Mouse (Mus musculus) 3134 (cell line): Measurements from ENCODE around the gene Grhpr.
A peak's percentile ranks its signal among the peaks of the same experiment; 100 is the strongest.
"Not testable (repeated sequence)": the region's sequence is repeated elsewhere in the genome, so short reads cannot be mapped to it uniquely, and the experiment has no call there.

ENCODE experiments used
- DNase-seq: peaks from one replicate; pipeline ENCODE4 v3.0.0-alpha.2; 2011; ENCODE audit warnings: low spot score; ENCODE audit not compliant: insufficient read length; ENCODE audit errors: extremely low read depth

Grhpr gene

DNA sequence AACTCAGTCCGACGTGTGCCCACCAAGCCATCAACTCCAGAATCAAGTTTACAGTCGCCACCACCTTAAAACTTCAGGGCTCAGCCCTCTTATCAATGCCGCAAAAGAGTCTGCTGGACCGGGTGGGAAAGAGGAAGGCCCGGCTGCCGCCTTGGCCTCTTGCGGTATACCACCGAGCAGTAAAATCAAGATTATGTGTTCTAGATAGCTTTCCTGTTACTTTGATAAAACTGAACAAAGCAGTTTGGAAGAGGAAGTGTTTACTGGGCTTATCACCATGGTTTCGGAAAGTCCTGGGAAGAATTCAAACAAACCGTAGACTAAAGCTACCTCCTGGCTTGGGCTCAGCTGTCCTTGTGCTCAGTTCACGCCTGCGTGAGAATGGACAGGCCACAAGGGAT is 31.8 kb downstream of the Grhpr start:
- DNase-seq = no peak

GRCm38 (mm10) chr4:45013537-45013936 is 32.3 kb downstream of the Grhpr start:
- no peak for DNase-seq

DNA sequence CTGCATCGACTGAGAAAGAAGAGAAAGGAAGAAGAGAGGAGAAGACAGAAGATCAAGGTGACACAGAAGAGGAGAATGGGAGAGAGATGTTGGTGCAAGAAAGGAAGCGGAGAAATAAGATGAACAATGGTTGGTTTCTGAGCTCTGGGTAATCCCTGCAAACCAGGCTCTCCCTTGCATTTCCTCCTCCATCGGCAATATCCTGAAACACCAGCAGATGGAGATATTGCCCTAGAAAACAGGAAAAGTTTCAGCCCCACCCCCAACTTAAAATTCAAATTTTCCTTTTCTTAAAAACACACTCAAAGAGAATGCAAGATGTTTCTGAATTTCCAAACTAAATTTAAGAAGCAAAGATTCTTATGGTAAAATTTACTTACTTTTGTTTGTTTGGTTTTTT is 34.4 kb downstream of the Grhpr start:
- DNase-seq = no peak

GRCm38 (mm10) chr4:45018452-45018980 is 37.3 kb downstream of the Grhpr start, which contains the start of gene Polr1e:
Gene Polr1e (plus strand): TSS chr4:45018583.
- DNase-seq = peak; percentile 90

- DNase-seq = peak; percentile 46
Measured at GRCm38 (mm10) chr4:45019009-45019408, 37.8 kb downstream of the Grhpr start.

DNA sequence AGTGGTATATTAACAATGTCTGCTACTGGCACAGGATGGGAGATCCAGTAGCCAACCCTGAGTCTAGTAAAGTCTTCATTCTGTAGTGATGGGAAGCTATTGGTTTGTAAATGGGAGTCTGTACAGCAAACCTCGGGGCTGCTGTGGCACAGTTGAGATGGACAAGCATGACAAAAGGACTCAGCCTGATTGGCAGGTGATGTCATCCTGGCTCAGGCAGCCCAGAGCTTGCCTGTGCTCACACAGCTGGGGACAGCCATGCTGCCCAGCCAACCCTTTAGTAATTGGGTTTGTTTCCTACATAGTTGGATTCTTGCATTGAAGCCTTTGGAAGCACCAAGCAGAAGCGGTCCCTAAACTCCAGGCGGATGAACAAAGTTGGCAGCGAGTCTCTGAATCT is 45.3 kb downstream of the Grhpr start:
- DNase-seq = no peak

DNA sequence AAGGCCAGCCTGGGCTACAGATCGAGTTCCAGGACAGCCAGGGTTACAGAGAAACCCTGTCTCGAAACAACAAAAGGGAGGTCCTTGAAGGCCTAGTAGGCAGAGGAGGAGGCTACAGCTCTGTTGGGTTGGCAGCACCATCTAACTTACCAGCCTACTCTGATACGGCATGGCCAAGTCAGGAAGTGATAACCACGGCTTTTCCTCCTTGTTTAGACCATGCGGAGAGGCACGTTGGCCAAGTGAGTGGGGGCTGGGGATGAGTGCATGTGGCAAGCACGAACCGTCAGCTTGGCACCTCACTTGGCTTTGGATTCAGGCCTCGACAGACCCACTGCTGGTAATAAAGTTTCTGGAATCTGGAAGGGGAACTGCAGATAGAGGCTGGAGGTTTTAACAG is 51.4 kb downstream of the Grhpr start:
- DNase-seq = no peak

- DNase-seq = no peak
Measured at GRCm38 (mm10) chr4:45034693-45035628, 53.8 kb downstream of the Grhpr start.

- DNase-seq = no peak
Measured at GRCm38 (mm10) chr4:45036048-45036447, 54.9 kb downstream of the Grhpr start.

- DNase-seq = no peak
Measured at GRCm38 (mm10) chr4:45036571-45036970, 55.4 kb downstream of the Grhpr start.

DNA sequence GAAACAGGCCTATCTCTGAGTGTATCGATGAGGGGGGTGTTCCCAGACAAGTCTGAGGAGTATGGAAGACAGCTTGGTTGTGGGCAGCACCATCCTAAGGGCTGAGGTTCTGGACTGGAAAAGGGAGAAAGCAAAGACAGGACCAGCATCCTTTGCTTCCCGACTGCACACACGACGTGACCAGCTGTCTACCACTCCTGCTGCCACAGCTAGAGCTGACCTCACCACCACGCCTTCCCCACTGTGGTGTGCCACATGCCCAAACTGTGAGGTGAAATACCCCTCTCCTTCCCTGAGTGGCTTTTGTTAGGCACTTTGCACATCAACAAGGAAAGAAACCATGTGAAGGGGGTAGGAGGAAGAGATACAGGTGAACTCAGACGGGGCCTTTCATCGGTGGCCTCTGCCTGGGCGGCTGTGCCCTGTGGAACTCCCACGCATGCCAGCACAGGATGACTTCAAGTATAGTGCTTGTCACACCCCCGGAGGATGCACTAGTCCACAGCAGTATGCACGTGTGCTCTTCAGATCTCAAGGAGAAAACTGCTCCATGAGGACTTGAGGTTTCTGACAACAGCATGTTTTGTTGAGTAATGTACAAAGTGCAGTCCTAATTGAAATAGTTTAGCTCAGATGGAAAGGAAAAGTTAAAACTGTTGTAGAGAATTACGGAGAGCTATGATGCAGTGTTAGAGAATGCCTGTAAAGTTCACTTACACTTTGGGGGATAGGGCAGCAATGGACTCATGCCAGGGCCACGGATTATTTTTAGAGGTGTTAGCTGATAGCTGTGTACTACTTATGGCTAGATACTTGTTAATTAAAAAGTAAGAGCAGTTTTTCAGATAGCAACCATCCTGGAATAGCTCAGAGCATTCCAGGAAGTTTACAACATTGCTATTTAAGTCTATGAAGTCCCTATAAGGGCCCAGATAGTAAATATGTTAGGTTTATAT is 56.5 kb downstream of the Grhpr start:
- DNase-seq = no peak

DNA sequence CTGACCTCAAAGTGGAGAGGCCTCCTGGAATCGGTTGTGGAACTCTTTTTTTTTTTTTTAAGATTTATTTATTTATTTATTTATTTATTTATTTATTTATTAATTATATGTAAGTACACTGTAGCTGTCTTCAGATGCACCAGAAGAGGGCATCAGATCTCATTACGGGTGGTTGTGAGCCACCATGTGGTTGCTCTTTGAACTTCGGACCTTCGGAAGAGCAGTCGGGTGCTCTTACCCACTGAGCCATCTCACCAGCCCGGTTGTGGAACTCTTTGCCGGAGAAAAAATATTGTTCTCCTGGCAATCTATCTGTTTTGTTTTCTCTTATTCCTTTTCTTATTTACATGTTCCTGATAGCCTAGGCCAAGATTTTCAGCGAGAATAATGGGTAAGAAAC is 57.7 kb downstream of the Grhpr start:
- DNase-seq = not testable (repeated sequence)

DNA sequence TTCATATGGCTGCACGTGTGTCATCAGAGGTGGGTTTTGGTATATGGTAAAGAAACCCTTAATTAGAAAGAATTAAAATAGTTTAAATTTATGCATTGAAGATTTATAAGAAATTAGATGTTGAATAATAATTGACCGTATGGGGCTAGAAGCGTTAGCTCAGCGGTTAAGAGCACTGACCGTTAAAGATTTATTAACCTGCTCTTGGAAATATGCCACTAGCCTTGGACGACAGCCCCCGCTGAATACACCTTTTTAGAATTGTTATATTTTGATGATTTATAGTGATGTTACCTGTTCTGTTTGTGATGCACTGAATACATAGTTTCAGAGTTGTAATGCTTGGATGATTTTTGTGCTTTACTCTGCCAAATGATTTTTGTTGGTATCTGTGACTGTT is 58.4 kb downstream of the Grhpr start:
- not testable (repeated sequence) for DNase-seq
